Mouse (Mus musculus) urinary bladder, postnatal 0 days (tissue): ENCODE data around the gene Vmn1r81. TPM values are rescaled to one million over a fixed set of nuclear protein-coding genes. Genes with fewer than 3 reads are reported as not detected.

Experiments used
- polyA plus RNA-seq: library from polyadenylated mRNA; unstranded; fragments of >200 nt; fragmentation: Nextera tagmentation; extraction: Ambion mirVana; gene quantifications from 2 replicates; pipeline ENCODE4 v1.2.1, GENCODE M21; 2015

The Vmn1r81 gene
- polyA plus RNA-seq = not detected in 2 replicates

GRCm38 (mm10) chr7:12268169-12268568, at the start of gene Vmn1r81:
Gene Vmn1r81 (minus strand): TSS chr7:12268269.

GRCm38 (mm10) chr7:12300130-12300529, 32.1 kb upstream of the Vmn1r81 start, which contains the start of gene Vmn1r82:
Gene Vmn1r82 (plus strand): TSS chr7:12300430.

Other genes with a start within 250 kb of the Vmn1r81 start
- gene Vmn1r77, start 231.5 kb downstream of the Vmn1r81 start, polyA plus RNA-seq = not detected in 2 replicates
- not detected in 2 replicates for gene Vmn1r78, start 118.0 kb downstream of the Vmn1r81 start, polyA plus RNA-seq
- gene Vmn1r79, start 97.0 kb downstream of the Vmn1r81 start, polyA plus RNA-seq = not detected in 2 replicates
- gene Vmn1r80, start 79.0 kb downstream of the Vmn1r81 start, polyA plus RNA-seq = not detected in 2 replicates
- not detected in 2 replicates for gene Vmn1r82, start 32.2 kb upstream of the Vmn1r81 start, polyA plus RNA-seq
- not detected in 2 replicates for gene Vmn1r83, start 61.2 kb upstream of the Vmn1r81 start, polyA plus RNA-seq
- gene Vmn1r84, start 101.0 kb upstream of the Vmn1r81 start, polyA plus RNA-seq = not detected in 2 replicates
- gene Zfp551, start 154.5 kb upstream of the Vmn1r81 start, polyA plus RNA-seq = 1.2 and 1.3 TPM in 2 replicates
- gene Zfp606, start 210.0 kb upstream of the Vmn1r81 start, polyA plus RNA-seq = 5.4 and 5.7 TPM in 2 replicates
- gene 2900092C05Rik, start 244.2 kb upstream of the Vmn1r81 start, polyA plus RNA-seq = not detected in 2 replicates